Mouse (Mus musculus): ENCODE data around the gene Kcnd3. TPM values are rescaled to one million over a fixed set of nuclear protein-coding genes. Genes with fewer than 3 reads are reported as not detected.

Gene Kcnd3
- polyA plus RNA-seq, 1 experiment, result 0.58 TPM

DNA sequence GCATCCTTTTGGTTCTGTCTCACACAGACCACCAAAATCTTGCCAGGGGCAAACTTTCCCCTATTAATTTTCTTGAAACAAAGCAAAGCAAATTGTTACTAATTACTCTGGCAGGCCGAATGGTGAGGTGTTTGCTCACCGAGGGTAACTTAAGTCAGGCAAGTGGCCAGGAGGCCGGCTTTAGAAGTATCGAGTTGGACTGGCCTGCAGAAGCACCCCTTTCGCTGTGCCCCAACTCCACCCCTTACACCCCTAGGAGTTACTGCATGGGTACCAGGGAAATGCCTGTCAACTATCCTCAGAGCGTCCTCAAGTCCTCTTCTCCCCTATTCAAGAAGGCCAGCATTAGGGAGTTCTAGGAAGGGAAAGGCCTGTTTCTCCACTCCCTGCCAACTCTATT is 251.4 kb downstream of the Kcnd3 start:
- 93% methylated on average over 6 of the region's 6 CpGs for WGBS
- DNase-seq, result no peak
- Histone ChIP-seq H3K36me3 (ENCODE audit: control insufficient read depth, insufficient read depth, low read length) (no peaks in the 10 kb centered on the region), H3K27me3 (ENCODE audit: control insufficient read depth, insufficient read depth, low read length) (no peaks in the 10 kb centered on the region), H3K4me3 (ENCODE audit: control insufficient read depth, insufficient read depth, low read length) (no peak overlapping the region), H3K4me1 (replicated peaks; ENCODE audit: control insufficient read depth, insufficient read depth, low read length) (peaks cover 15% of the 10 kb centered on the region), H3K27ac (ENCODE audit: control insufficient read depth, insufficient read depth, low read length) (peak overlapping the region; percentile 74)
- TF ChIP-seq CTCF (IDR thresholded peaks at IDR 0.05; ENCODE audit: borderline replicate concordance, control insufficient read depth, extremely low read depth, insufficient read depth, low read length, poor library complexity) (no peak), POLR2A (IDR thresholded peaks at IDR 0.05; ENCODE audit: control insufficient read depth, extremely low read depth, insufficient read depth, low read length, poor library complexity) (no peak)

GRCm38 (mm10) chr3:105704031-105705008 is 252.2 kb downstream of the Kcnd3 start, which contains the start of gene Inka2:
TSS of gene Inka2 (plus strand) at chr3:105704599.
- peak within 1 kb of the TSS; percentile 74 for H3K27ac ChIP-seq (ENCODE audit: control insufficient read depth, insufficient read depth, low read length)
- TF ChIP-seq CTCF (IDR thresholded peaks at IDR 0.05; ENCODE audit: borderline replicate concordance, control insufficient read depth, extremely low read depth, insufficient read depth, low read length, poor library complexity) (no peak), POLR2A (IDR thresholded peaks at IDR 0.05; ENCODE audit: control insufficient read depth, extremely low read depth, insufficient read depth, low read length, poor library complexity) (peak; percentile 66)
- H3K4me3 ChIP-seq (ENCODE audit: control insufficient read depth, insufficient read depth, low read length), result peak within 1 kb of the TSS; percentile 56
- H3K27me3 ChIP-seq (ENCODE audit: control insufficient read depth, insufficient read depth, low read length), result no peaks in the 10 kb centered on the region
- 14% methylated on average over 37 of the region's 43 CpGs for WGBS
- H3K4me1 ChIP-seq (replicated peaks; ENCODE audit: control insufficient read depth, insufficient read depth, low read length), result peaks cover 15% of the 10 kb centered on the region
- no peaks in the 10 kb centered on the region for H3K36me3 ChIP-seq (ENCODE audit: control insufficient read depth, insufficient read depth, low read length)
- peak; percentile 80 for DNase-seq

GRCm38 (mm10) chr3:105705061-105705549 is 253.0 kb downstream of the Kcnd3 start:
- peaks cover 15% of the 10 kb centered on the region for H3K4me1 ChIP-seq (replicated peaks; ENCODE audit: control insufficient read depth, insufficient read depth, low read length)
- TF ChIP-seq CTCF (IDR thresholded peaks at IDR 0.05; ENCODE audit: borderline replicate concordance, control insufficient read depth, extremely low read depth, insufficient read depth, low read length, poor library complexity) (no peak), POLR2A (IDR thresholded peaks at IDR 0.05; ENCODE audit: control insufficient read depth, extremely low read depth, insufficient read depth, low read length, poor library complexity) (no peak)

GRCm38 (mm10) chr3:105705561-105705960 is 253.4 kb downstream of the Kcnd3 start:
- DNase-seq, result no peak
- 75% methylated on average over 3 of the region's 3 CpGs for WGBS
- H3K27ac ChIP-seq (ENCODE audit: control insufficient read depth, insufficient read depth, low read length), result no peak overlapping the region
- H3K4me1 ChIP-seq (replicated peaks; ENCODE audit: control insufficient read depth, insufficient read depth, low read length), result peaks cover 15% of the 10 kb centered on the region
- TF ChIP-seq POLR2A (IDR thresholded peaks at IDR 0.05; ENCODE audit: control insufficient read depth, extremely low read depth, insufficient read depth, low read length, poor library complexity), result no peak
- no peak for TF ChIP-seq CTCF (IDR thresholded peaks at IDR 0.05; ENCODE audit: borderline replicate concordance, control insufficient read depth, extremely low read depth, insufficient read depth, low read length, poor library complexity)
- no peaks in the 10 kb centered on the region for H3K27me3 ChIP-seq (ENCODE audit: control insufficient read depth, insufficient read depth, low read length)
- no peaks in the 10 kb centered on the region for H3K36me3 ChIP-seq (ENCODE audit: control insufficient read depth, insufficient read depth, low read length)
- H3K4me3 ChIP-seq (ENCODE audit: control insufficient read depth, insufficient read depth, low read length), result peak overlapping the region; percentile 56

More at GRCm38 (mm10) chr3:105705061-105705549, 253.0 kb downstream of the Kcnd3 start:
- under 1% methylated on average over 28 of the region's 28 CpGs for WGBS
- Histone ChIP-seq H3K27ac (ENCODE audit: control insufficient read depth, insufficient read depth, low read length) (peak overlapping the region; percentile 17; the same call in 1 of the 2 replicates), H3K27me3 (ENCODE audit: control insufficient read depth, insufficient read depth, low read length) (no peaks in the 10 kb centered on the region), H3K36me3 (ENCODE audit: control insufficient read depth, insufficient read depth, low read length) (no peaks in the 10 kb centered on the region), H3K4me3 (ENCODE audit: control insufficient read depth, insufficient read depth, low read length) (peak overlapping the region; percentile 56)
- DNase-seq, result peak; percentile 46

DNA sequence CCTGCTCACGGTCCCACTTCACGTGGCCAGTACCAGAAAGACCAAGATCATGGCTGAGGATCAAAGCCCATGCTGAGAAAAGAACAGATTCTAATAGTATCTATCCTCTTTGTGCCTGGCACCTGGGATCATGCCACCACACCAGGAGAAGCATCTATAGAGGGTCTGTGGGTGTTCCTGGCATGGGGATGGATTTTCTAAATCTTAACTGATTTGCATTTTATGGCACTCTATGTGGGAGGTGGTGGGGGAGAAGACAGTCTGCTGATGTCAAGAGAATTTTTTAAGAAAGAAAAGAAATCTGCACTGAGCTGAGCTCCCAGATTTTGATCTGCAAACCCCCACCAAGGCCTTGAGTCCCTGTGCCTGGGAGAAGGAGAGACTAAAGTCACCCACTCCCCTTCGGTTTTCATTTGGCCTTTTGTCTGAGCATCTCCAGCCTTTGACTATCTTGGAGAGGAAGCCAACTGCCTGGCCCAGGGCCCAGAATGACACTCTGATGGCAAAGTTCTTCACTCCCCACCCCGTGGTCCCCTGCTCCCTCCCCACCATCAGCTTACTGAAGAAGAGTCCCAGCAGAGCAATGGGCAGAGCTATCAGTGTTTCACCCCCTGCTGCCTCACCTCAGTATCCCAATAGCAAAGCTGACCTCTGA is 254.4 kb downstream of the Kcnd3 start:
- H3K4me1 ChIP-seq (replicated peaks; ENCODE audit: control insufficient read depth, insufficient read depth, low read length), result peaks cover 12% of the 10 kb centered on the region
- 72% methylated on average over 4 of the region's 4 CpGs for WGBS
- no peak overlapping the region for H3K4me3 ChIP-seq (ENCODE audit: control insufficient read depth, insufficient read depth, low read length)
- H3K36me3 ChIP-seq (ENCODE audit: control insufficient read depth, insufficient read depth, low read length), result no peaks in the 10 kb centered on the region
- no peak overlapping the region for H3K27ac ChIP-seq (ENCODE audit: control insufficient read depth, insufficient read depth, low read length)
- H3K27me3 ChIP-seq (ENCODE audit: control insufficient read depth, insufficient read depth, low read length), result no peaks in the 10 kb centered on the region
- TF ChIP-seq CTCF (IDR thresholded peaks at IDR 0.05; ENCODE audit: borderline replicate concordance, control insufficient read depth, extremely low read depth, insufficient read depth, low read length, poor library complexity) (no peak), POLR2A (IDR thresholded peaks at IDR 0.05; ENCODE audit: control insufficient read depth, extremely low read depth, insufficient read depth, low read length, poor library complexity) (no peak)
- DNase-seq, result no peak

- Histone ChIP-seq H3K4me1 (replicated peaks; ENCODE audit: control insufficient read depth, insufficient read depth, low read length) (peaks cover 11% of the 10 kb centered on the region), H3K36me3 (ENCODE audit: control insufficient read depth, insufficient read depth, low read length) (no peaks in the 10 kb centered on the region), H3K27ac (ENCODE audit: control insufficient read depth, insufficient read depth, low read length) (no peak overlapping the region), H3K27me3 (ENCODE audit: control insufficient read depth, insufficient read depth, low read length) (no peaks in the 10 kb centered on the region), H3K4me3 (ENCODE audit: control insufficient read depth, insufficient read depth, low read length) (no peak overlapping the region)
- DNase-seq, result no peak
- WGBS, result 93% methylated on average over 7 of the region's 7 CpGs
- TF ChIP-seq POLR2A (IDR thresholded peaks at IDR 0.05; ENCODE audit: control insufficient read depth, extremely low read depth, insufficient read depth, low read length, poor library complexity), result no peak
- TF ChIP-seq CTCF (IDR thresholded peaks at IDR 0.05; ENCODE audit: borderline replicate concordance, control insufficient read depth, extremely low read depth, insufficient read depth, low read length, poor library complexity), result no peak
Observed at GRCm38 (mm10) chr3:105707590-105707989, 255.5 kb downstream of the Kcnd3 start.

Data from thymus, adult 2 months (tissue).